Mouse (Mus musculus) 416B (cell line): ENCODE results near the gene Rpl3l.

Source experiments
- DNase-seq: peaks from one replicate; pipeline ENCODE4 v3.0.0; 2011; ENCODE audit warnings: low read depth

The Rpl3l gene

DNA sequence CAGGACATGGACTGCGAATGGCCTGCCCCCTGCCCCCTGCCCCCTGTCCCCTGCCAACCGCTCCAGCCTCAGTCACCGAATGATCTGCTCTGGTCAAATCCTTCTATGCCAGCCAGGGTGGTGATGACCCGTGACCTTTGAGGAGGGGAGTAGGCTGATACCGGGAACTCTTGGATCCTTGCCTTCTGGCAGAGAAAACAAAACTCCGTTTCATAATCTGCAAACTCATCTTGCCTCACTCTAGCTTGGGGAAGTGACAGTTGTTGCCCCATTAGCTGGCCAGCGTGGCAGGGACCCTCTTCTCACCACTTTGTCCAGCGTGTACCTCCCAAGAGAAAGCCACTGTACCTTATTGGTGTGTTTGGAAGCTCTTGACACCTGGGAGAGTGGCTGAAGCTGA is 14.7 kb downstream of the Rpl3l start:
- DNase-seq = peak; percentile 40

DNA sequence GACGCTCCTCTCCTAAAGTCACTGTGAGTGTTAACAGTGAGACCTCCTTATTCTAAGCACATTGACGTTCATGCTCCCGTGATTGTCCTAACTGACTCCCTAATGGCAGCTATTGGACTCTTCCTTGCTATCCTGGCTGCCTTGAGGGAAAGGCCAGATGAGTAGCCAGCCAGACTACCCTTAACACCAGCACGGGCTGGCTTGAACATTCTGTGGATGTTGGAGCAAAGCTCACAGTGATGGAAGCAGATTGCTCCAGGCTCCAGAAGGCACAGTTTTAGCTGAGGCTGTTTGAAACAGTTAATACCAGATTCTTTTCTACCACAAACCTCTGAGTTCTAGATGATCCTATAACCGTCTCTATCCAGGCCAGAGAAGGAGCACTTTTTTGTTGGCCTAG is 16.3 kb downstream of the Rpl3l start:
- no peak for DNase-seq

DNA sequence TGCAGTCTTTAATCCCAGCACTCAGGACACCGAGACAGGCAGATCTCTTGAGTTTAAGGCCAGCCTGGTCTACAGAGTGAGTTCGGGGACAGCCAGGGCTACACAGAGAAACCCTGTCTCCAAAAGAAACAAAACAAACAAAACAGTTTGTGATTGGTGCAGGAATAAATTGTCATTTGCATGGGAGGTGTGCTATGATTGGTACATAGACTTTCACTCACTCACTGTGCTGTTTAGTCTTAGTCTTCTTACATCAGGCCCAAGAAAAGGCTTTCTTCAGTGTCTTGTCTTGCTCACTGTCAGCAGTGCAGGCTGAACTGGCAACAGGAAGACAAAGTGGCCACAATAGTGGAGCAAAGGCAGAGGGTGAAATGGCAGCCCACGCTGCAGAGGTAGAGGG is 16.8 kb downstream of the Rpl3l start:
- peak; percentile 10 for DNase-seq

DNA sequence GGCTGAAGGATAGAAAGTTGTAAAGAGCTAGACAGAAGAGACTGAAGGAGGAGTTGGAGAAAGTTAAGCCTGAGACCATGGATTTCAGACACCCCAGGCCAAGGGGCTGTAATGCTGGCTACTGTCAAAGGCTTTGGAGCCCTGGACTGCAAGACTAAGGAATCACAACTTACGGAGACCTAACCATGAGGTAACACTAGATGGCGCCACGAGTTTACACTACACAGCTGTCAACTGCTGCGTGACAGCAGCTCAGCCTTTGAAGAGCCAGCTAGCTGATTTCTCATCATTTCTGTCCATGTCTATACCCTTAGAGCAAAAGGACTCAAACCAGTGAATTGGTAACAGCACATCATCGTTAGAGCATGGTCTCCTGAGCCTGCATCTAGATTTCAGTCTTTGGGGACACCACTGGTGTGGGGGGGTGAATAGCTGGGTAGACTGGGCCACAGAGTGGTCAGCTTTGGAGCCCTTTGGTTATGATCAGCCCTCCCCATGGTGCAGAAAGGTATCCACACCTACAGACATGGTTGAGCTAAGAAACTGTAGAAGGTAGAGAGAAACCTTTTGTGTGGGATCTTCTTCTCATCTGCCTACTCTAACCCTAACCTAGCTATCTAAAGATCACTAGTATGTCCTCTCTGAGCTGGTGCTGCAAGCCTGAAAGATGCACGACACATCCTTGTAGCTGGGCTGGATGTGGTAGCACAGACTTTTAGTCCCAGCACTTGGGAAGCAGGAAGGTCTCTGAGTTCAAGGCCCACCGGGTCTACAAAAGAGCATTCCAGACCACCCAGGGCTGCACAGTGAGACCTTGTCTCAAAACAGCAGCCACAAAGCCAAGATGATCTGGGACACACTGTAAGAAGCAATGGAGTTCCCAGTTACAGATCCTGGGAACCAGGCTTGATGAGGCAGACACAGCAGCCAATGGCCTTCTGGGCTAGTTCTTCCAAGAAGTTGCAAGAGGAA is 18.2 kb downstream of the Rpl3l start:
- DNase-seq = peak; percentile 92

DNA sequence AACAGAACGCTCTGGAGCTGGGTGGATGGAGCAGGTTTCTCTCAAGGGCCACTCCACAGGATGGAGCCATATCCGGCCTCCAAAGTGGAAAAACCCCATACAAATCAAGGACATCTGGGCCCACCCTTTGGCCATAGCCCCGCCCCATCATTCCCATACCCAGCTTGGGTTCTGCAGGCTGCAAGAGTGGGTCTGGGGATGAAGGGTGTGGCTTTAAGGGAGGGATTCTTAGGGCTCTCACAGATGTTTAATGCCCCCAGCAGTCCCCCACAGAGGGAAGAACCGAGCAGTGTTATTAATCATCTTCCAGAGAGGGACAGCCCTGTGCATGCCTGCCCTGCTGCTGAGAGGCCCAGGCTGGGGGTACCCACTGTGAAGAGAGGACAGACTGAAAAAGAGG is 19.4 kb downstream of the Rpl3l start:
- DNase-seq = no peak

DNA sequence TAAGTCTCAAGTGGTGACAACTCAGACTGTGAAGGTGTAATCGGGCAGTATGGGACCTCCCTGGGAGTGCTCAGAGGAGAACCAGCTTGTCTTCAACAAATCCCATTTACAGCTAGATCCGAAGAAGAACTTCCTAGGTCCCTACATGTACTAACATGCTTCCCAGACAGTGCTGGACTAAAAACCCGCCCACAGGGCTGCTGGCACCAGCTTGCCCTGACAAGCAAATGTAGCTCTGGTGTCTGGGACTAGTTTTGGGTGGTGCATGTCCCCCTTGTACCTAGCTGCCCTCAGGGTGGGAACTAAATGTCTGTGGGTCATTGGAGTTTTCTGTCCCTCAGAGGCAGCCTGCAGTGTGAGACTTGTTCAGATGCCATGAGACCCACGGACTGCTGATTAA is 23.9 kb downstream of the Rpl3l start:
- DNase-seq = no peak

DNA sequence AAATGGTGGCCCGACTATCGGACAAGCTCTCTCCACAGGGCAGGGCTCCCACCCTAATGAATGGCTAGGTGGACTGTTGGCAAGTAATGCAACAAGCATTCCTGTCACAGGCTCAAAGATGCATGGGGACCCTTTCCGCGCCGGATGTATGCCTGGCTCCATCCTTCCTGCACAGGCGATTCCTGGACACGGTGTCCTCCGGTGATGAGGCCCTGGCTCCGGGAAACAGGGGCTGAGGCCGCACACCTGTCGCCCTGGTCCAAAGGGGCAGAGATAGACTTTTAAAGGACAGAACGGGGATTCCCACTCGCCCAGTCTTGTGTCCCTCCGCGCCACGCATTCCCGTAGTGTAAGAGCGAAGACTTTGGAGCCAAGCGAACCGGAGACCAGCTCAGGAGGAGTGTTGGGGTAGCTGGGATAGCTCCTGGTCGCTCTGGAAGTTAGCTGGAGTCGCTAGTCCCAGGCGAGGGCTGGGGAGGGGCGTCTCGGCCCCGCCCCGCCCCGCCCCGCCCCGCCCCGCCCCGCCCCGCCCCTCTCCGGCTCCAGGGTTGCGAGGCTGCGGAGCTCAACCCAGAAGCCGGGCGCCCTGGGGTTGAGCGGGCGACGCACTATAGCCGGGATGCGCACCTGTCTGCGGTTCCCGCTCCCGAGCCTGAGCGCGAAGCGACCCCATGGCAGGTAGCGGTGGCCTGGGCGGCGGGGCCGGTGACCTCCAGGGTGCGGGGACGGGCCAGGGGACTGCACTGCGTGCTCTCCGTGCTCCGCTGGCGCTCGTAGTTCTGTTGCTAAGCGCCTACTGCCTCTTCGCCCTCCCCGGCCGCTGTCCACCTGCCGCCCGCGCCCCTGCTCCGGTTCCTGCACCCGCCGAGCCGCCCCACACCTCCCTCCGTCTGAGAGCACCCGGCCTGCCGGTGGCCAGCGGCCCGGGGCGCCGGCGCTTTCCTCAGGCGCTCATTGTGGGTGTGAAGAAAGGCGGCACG is 25.1 kb downstream of the Rpl3l start, which contains the start of gene Hs3st6:
Gene Hs3st6 (plus strand): TSS at position 574 of the 980 bp plus-strand sequence.
- DNase-seq = no peak

DNA sequence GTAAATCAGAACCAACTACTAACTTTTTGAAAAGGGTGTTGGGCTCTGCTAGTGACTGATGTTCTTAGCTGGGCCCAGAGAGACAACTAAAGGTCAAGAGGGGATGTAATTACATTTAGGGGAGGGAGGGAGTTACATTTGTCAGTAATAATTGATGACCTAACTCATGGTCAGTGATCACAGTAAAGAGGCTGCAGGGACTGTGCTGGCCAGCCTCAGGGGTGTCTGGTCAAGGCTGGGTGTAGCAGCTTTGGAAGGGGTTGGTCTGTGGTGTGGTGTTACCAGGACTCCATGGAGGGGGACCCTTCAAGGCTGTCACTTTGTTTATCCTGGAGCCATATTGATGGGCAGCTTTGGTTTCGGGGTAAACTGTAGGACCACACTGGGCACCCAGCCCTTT is 29.8 kb downstream of the Rpl3l start:
- no peak for DNase-seq

DNA sequence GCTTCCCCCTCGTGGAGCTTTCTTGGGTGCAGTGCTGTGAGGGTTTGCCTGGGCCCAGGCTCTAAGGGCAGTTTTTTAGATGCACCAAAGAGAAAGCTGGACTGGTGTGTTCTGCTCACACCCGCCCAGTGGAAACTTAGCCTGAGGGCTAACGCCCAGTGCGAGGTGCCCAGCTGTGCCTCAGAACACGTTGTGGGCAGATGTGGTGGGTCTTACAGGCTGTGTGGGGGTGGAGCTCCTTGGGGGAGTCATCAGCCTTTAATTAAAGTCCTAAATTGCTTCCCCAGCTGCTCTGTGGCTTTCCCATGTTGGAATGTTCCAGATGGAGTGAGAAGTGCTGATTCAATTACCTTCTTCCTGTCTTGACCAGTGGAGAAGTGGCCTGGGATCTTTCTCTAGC is 33.5 kb downstream of the Rpl3l start:
- DNase-seq = no peak

DNA sequence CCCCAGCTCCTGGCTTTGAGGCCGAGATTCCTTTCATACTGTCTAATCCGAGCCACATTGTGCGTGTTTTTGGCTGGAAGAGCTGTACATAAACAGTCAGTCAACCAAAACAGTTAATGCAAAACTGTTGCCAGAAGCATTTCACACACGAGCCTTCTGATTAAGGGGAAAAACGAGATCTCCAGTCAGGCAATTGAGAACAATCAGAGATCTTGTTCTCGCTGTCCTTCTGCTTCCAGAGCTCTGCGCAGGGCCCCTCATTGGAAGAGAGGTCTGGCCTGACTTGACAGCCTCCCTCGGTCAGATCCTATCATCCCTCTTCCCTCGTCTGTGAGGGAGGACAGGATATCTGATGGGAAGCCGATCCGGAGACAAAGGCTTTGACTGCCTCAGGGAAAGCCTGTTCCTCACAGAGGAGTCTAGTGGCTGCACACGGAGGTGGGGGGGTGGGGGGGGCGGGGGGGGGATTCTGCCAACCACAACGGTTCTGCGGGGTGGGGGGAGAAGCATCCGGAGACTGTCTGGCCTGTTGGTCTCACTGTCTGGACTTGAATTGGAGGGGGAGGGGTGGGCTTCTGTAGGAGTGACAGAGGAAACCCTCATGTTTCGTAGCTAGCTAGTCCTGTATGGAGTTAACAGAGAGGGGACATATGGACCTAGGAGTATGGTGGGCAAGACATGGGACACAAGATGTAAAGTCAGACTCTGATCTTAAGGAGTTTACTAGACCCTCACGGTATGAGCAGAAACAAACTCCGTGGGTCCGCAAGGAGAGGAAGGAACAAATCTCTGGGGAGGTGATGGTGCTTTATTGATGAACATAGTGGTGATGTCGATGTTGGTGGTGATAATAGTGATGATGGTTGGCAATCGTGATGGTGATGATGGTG is 37.6 kb downstream of the Rpl3l start:
- DNase-seq = no peak

DNA sequence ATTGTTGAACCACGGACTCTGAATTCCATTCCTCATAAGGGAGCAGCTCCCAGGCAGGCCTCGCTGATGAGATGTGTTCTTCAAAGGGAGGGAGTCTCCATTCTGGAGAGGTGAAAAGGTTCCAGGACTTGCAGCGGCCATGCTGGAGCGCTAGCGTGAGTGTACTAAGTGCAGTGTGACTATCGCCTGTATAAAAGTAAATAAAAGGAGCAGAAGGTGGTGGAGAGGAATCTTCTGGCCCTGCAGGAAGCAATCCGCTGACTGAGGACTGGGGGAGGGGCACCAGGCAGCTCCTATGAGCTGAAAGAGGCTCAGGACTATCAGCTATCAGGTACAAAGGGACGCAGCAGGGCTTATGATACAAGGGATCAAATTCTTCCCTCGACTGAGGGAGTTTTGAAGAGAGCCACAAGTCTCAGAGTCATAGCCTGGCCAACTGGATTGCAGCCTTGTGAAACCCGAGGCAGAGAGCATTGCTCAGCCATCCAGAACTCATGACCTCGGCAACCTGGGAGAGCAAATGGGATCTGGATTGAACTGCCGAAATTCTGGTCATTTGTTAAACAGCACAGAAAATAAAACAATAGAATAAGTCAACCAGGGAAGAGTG is 38.8 kb downstream of the Rpl3l start:
- no peak for DNase-seq

DNA sequence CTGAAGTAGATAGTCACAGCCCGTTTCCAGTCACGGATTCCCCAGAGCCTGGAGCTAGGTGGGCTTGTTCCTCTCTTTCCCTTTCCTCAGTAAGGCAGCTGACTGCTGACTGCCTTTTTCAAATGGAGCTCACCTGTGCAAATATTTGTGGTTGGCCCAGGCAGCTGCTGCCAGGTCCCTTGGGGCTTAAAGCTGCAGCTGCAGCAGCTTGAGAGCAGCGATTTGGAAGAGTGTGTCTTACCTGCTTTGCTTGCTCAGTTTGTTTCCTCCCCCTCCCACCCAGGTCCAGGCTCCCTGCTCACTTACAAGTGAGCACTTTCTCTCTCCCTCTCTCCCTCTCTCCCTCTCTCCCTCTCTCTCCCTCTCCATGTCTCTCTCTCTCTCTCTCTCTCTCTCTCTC is 41.5 kb downstream of the Rpl3l start:
- DNase-seq = no peak

DNA sequence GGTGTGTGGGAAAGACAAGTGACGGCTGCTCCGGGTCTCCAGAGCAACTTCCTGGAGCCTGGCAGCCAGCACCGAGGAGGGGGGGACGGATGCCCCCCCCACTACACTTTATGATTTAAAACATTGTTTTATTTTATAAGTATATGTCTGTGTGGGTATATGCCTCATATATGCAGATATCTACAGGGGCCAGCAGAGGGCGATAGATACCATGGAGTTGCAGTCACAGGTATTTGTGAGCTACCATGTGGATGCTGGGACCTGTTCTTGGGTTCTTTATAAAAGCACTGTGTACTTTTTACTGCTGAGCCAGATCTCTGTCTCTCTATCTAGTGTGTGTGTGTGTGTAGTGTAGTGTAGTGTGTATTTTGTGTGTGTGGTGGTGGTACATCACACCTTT is 45.6 kb downstream of the Rpl3l start:
- DNase-seq = peak; percentile 41

DNA sequence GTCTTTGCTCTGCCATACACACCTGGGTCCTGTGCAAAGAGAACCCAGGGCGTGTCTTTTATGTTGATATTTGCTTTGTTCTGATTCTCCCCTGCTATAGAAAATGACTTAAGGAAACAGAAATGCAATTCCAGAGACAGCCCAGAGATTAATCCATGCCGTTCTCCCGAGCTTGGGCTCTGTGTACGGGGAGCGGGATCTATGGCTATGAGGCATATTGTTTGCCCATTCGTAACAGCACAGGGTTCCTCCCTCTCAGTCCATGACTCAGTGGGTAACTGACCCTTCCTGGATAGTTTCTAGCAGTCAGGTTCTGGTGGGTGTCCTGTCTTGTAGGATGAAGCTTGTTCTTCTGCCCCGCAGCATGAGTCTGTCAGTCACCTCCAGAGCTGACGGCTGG is 47.6 kb downstream of the Rpl3l start:
- DNase-seq = no peak

DNA sequence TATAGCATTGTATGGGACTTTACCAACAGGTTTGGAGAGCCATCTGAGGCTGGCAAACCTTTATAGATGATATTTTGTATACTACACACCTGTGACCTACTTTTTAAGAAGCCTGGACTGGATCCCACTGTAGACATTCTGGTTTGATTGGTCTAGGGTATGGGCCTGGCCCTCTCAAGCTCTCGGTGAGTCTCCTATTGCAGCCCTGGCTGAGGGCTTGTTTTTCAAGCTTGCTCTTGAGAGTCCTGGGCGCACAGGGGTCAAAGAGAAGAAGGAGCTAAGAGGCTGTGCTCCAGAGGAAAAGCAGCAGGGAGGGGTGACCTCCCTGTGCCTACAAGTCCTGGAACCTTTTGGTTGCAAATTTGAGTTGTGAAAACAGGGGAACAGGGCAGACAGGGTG is 49.5 kb downstream of the Rpl3l start:
- no peak for DNase-seq

DNA sequence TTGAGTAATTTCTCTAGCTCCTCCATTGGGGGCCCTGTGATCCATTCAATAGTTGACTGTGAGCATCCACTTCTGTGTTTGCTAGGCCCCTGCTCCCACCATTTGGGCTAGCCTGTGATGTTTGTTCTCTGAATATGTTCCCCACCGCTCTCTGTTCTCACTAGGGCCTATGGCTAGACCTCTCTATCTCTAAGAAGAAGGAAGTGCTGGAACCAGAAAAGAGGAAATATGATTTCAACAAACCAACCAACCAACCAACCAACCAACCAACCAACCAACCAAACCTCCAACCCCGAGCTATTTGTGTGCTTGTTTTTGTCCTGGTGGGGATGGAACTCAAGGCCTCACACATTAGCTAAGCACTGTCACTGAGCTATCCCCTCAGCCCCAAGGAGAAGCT is 53.2 kb downstream of the Rpl3l start:
- DNase-seq = peak; percentile 48
